Mouse (Mus musculus) Patski (cell line): ENCODE results near the gene Slc9a9. TPM values are rescaled to one million over a fixed set of nuclear protein-coding genes. Genes with fewer than 3 reads are reported as not detected.

Experiments used
- ATAC-seq: fragments of 100-300 bp; one replicate; pipeline ENCODE4 v1.8.0; 2021
- CTCF ChIA-PET: fragments of 350-600 bp; sonication (Branson Sonifier 250); formaldehyde crosslinking; loops from one replicate; lab custom pipeline; 2022; ENCODE audit warnings: inconsistent platforms; lab: Charles Lee
- POLR2A ChIA-PET: fragments of 350-600 bp; sonication (Branson Sonifier 250); formaldehyde crosslinking; loops from one replicate; lab custom pipeline; 2022; ENCODE audit warnings: antibody characterized with exemption, inconsistent platforms; lab: Charles Lee
- DNase-seq: peaks from one replicate; pipeline ENCODE4 v3.0.0-alpha.2; 2011; ENCODE audit warnings: low read depth, low spot score
- H3K27me3 ChIP-seq: fragments of 371-371 bp; one replicate; pipeline ENCODE4 v1.5.1; 2021
- CTCF ChIP-seq: fragments of 100-300 bp; IDR thresholded peaks from one replicate; pipeline ENCODE4 v1.5.1; 2021
- in situ Hi-C: fragments of 300-500 bp; cut with MboI; formaldehyde crosslinking; loops from 3 replicates; pipeline ENCODE4 v1.11.1; 2018; ENCODE audit warnings: low pct_unique_long_range_greater_than_20kb, mixed read lengths
- polyA plus RNA-seq: library from polyadenylated mRNA; unstranded; gene quantifications from one replicate; pipeline ENCODE4 v1.2.3, GENCODE M21; 2021

The Slc9a9 gene
- polyA plus RNA-seq, 1 experiment from 2014 or later, result 1.1 TPM

- POLR2A ChIA-PET, result no interaction called here
- ATAC-seq (no peak), DNase-seq (no peak)
- in situ Hi-C loops, result no loop called here
- CTCF ChIA-PET, result no interaction called here
- no peaks in the 10 kb centered on the region for H3K27me3 ChIP-seq
- no peak for TF ChIP-seq CTCF
These were observed 480.4 kb downstream of the Slc9a9 start for GRCm38 (mm10) chr9:95150096-95150495.

GRCm38 (mm10) chr9:95150597-95150996 lies 480.9 kb downstream of the Slc9a9 start:
- in situ Hi-C loops, result no loop called here
- CTCF ChIA-PET, result interaction anchor here (1.4 kb wide), 1 partner anchor 15 kb away, joined by 4 read pairs; no protein-coding TSS in a partner anchor
- no peak for ATAC-seq

GRCm38 (mm10) chr9:95150998-95151397 lies 481.3 kb downstream of the Slc9a9 start:
- no peak for DNase-seq
- no peak for ATAC-seq
- in situ Hi-C loops, result no loop called here
- H3K27me3 ChIP-seq, result no peaks in the 10 kb centered on the region
- TF ChIP-seq CTCF, result no peak
- CTCF ChIA-PET, result interaction anchor here (1.4 kb wide), 1 partner anchor 15 kb away, joined by 4 read pairs; no protein-coding TSS in a partner anchor
- POLR2A ChIA-PET, result no interaction called here

More at GRCm38 (mm10) chr9:95150597-95150996, 480.9 kb downstream of the Slc9a9 start:
- no peak for DNase-seq
- no peaks in the 10 kb centered on the region for H3K27me3 ChIP-seq
- no peak for TF ChIP-seq CTCF
- POLR2A ChIA-PET, result no interaction called here

- ChIA-PET POLR2A (no interaction called here), CTCF (interaction anchor here (1.4 to 1.5 kb wide), 2 partner anchors 15 to 16 kb away, joined by 3 to 4 read pairs; no protein-coding TSS in a partner anchor)
- in situ Hi-C loops, result no loop called here
- H3K27me3 ChIP-seq, result no peaks in the 10 kb centered on the region
- no peak for TF ChIP-seq CTCF
- DNase-seq (peak; percentile 55), ATAC-seq (peak; percentile 91)
These were observed 482.0 kb downstream of the Slc9a9 start for GRCm38 (mm10) chr9:95151746-95152145.

- in situ Hi-C loops, result no loop called here
- ChIA-PET CTCF (interaction anchor here (0.7 kb wide), 1 partner anchor 9 kb away, joined by 3 read pairs; no protein-coding TSS in a partner anchor), POLR2A (no interaction called here)
- ATAC-seq (no peak), DNase-seq (no peak)
- H3K27me3 ChIP-seq, result no peaks in the 10 kb centered on the region
- TF ChIP-seq CTCF, result no peak
These were observed 484.3 kb downstream of the Slc9a9 start for GRCm38 (mm10) chr9:95153966-95154365.

GRCm38 (mm10) chr9:95157948-95158347 lies 488.2 kb downstream of the Slc9a9 start:
- no peak for TF ChIP-seq CTCF
- in situ Hi-C loops, result loop anchor here (5.0 kb wide), 2 partner anchors 34 to 249 kb away; partner anchors contain the start of gene Chst2
- POLR2A ChIA-PET, result interaction anchor here (0.5 kb wide), 1 partner anchor 53 kb away, joined by 3 read pairs; no protein-coding TSS in a partner anchor

GRCm38 (mm10) chr9:95158916-95159315 lies 489.2 kb downstream of the Slc9a9 start:
- CTCF ChIA-PET, result interaction anchor here (1.4 kb wide), 1 partner anchor 11 kb away, joined by 4 read pairs; no protein-coding TSS in a partner anchor
- no peaks in the 10 kb centered on the region for H3K27me3 ChIP-seq
- ATAC-seq (no peak), DNase-seq (no peak)
- in situ Hi-C loops, result loop anchor here (5.0 kb wide), 2 partner anchors 33 to 248 kb away; partner anchors contain the start of gene Chst2
- POLR2A ChIA-PET, result no interaction called here
- TF ChIP-seq CTCF, result no peak

More at GRCm38 (mm10) chr9:95157948-95158347, 488.2 kb downstream of the Slc9a9 start:
- no peak for DNase-seq
- no peaks in the 10 kb centered on the region for H3K27me3 ChIP-seq
- ATAC-seq, result no peak
- CTCF ChIA-PET, result interaction anchor here (1.4 kb wide), 1 partner anchor 12 kb away, joined by 4 read pairs; no protein-coding TSS in a partner anchor

- no peak for TF ChIP-seq CTCF
- ChIA-PET CTCF (no interaction called here), POLR2A (no interaction called here)
- in situ Hi-C loops, result no loop called here
- no peaks in the 10 kb centered on the region for H3K27me3 ChIP-seq
- DNase-seq (peak; percentile 87), ATAC-seq (peak; percentile 90)
These were observed 491.0 kb downstream of the Slc9a9 start for GRCm38 (mm10) chr9:95160575-95161300.

GRCm38 (mm10) chr9:95161699-95162098 lies 492.0 kb downstream of the Slc9a9 start:
- no peak for TF ChIP-seq CTCF
- in situ Hi-C loops, result no loop called here
- POLR2A ChIA-PET, result no interaction called here

GRCm38 (mm10) chr9:95166224-95166623 lies 496.5 kb downstream of the Slc9a9 start:
- CTCF ChIA-PET, result no interaction called here
- ATAC-seq (no peak), DNase-seq (no peak)
- no peak for TF ChIP-seq CTCF
- POLR2A ChIA-PET, result no interaction called here
- in situ Hi-C loops, result no loop called here
- H3K27me3 ChIP-seq, result no peaks in the 10 kb centered on the region

More at GRCm38 (mm10) chr9:95161699-95162098, 492.0 kb downstream of the Slc9a9 start:
- H3K27me3 ChIP-seq, result no peaks in the 10 kb centered on the region
- CTCF ChIA-PET, result no interaction called here
- ATAC-seq (no peak), DNase-seq (no peak)

GRCm38 (mm10) chr9:95167806-95168205 lies 498.1 kb downstream of the Slc9a9 start:
- ChIA-PET POLR2A (no interaction called here), CTCF (no interaction called here)
- H3K27me3 ChIP-seq, result no peaks in the 10 kb centered on the region
- ATAC-seq (no peak), DNase-seq (no peak)
- in situ Hi-C loops, result no loop called here
- no peak for TF ChIP-seq CTCF
